Mouse (Mus musculus) spleen, adult 18-20 months (tissue): ENCODE measurements at regions not wholly inside any gene's neighbourhood (a gene's known extent, or its start where the extent isn't known, plus 50 kb on each side); places are given as distances from the start of the nearest gene placed in this dataset.

Experiments
- DNase-seq, 2 experiments: peaks; one replicate each; pipeline ENCODE4 v3.0.0; 2022; ENCODE audit warnings: mixed read lengths in 2 of 2

DNA sequence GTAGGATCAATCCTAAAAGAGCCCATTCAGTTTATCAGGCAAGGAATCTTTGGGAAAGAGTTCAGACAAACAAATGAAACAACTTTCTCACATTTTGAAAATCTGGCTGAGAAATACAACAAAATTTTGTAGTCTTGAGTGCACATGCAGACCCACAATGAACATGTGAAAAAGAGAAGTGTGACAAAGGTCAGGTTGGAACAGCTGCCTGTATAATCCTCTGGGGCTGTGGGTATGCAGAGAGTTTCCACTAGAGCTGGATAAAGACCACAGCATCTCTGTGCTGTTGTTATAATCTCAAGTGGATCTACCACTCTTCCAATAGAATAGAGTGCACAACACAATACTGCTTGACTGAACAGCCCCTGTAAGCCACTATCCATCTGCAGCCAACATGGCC is 482.3 kb downstream of the Irx1 start:
- DNase-seq = no peak

DNA sequence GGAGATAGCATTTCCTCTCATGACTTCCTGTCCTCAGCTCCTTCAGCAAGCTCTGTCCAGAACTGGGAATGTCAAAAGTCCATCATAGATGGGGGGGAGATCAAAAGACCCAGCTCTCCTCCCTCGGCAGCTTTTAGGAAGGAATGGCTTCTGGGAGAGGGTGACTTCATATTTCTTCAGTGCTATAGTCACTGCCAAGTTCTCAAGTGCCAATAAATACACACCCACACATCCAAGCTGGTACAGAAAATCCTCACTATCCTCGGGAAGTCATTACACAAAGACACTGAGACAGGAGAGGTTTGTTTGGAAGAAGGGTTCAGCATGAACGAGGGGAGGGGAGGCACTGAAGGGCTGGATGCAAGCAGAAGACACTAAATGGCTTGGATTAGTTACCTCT is 502.0 kb downstream of the Irx1 start:
- no peak for DNase-seq

DNA sequence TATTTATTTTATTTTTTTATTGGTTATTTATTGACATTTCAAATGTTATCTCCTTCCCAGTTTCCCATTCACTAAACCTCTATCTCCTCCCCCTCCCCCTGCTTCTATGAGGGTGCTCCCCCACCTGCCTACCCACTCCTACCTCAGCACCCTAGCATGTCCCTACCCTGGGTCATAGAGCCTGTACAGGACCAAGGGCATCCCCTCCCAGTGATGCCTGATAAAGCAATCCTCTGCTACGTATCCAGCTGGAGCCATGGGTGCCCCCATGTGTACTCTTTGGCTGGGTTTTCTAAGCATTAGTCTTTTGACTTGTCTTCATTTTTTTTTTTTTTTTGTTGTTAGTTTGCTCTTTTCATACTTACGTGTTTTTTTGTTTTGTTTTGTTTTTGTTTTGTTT is 502.9 kb downstream of the Irx1 start:
- DNase-seq = no peak

DNA sequence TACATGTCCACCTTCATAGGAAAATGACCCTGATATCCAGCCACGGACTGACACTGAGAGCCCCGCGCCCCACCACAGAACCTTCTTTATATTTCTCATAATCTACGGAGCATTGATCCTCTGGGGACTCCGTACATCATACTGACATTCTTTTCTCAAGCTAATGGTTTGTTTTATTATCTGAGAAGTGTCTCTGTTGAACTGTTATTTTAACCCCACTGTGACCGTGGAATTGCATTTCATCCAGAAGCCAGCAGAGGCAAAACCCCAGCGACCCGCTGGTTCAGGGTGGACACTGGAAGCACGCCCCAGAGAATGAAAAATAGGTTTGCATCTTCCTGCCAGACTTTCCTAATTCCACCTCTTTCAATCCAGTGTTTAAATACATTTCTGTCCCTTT is 503.4 kb downstream of the Irx1 start:
- DNase-seq = no peak

DNA sequence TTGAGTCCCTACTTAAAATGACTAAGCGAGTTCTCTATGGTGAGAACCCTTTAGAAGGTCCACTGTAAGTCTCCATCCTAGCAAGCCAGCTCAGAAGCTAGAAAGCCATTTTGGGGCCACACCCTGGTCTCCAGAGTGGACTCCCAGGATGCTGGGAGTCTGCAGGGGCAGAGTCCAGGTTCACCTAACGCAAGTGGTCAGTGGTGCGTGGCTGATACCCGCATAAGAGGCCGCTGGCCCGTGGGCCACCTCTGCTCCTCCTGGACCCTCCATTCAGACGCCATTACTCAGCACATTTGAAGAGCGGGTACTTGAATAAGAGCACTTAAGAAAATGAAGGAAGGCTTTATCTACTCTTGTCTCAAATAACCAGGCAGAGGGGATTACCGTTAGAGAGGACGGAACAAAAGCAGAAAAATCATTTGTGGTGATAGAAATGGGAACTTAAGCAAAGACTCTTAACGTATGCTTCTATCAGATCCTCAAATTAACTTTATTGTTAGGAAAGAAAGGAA is 504.4 kb downstream of the Irx1 start:
- no peak for DNase-seq

DNA sequence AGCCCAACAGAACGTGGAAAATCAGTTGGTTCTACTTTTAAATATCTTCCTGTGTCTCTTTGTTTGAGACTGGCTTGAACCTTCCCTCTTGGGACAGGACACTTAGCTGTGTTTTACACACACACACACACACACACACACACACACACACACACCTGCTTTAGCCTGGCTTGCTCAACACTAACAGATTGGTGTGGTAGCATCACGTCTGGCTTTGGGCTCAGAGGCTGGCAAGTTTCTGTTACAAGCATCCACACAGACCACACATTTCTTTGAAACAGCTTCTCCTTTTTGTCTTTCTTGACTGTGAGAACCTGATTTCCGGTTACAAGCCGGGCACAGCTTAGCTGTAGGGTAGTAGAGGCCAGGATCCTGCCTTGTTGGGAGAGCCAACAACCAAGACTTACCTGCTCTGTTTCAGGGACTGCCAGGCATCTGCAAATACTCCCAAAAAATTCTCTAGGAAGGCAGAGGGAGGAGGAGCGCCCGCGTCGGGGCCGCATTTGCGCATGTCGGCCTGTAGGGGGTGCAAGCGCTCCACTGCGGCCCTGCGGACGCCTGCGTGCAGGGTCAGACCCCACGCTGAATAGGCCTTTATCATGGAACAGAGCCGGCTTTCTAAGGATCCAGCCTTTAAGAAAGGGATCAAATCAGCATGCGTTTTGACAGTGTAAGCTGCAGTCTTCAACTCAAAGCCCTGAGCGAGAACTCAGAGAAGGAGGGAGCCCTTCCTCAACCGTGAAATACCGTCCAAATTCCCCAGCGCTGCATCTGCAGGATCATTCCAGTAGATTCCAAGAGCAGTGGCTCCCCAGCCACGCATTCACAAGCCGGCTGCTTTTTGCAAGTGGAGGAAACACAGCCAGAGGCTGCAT is 505.2 kb downstream of the Irx1 start:
- peak in 1 of 2 experiments; percentile 5 for DNase-seq

DNA sequence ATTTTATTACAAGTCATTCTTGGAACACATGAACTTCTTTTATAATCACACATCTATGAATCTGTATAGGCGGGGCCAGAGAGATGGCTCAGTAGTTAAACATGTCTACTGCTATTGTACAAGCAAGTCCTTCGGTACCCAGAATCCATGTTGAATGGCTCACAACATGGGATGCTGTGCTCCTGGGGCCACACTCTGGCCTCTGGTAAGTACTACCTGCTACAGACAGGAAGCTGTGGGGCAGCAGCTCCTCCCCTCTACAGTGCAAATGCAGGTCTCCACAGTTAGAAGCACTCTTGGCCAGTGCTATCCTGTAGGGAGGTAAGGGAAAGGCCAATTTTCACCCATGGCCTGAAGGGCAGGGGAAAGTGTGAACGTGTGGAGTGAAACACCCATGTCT is 506.0 kb downstream of the Irx1 start:
- no peak for DNase-seq

DNA sequence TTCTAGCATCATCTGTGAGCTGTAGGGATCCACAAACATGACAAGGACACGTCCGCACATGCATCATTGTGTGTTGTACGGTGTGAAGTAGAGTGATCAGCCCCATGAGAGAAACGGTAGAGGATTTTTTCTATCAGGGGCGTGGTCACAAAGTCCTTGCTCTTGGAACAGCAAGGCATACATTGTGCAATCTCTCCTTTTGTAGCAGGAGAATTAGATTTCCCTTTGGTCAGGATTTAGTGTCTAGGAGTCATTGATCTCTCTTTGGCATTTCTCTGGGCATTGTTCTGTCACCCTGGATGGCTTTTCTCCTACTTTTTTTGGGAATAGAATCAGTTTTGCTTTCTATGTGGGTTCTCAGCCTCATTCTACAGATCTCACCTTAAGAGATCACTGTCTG is 511.3 kb downstream of the Irx1 start:
- DNase-seq = no peak

DNA sequence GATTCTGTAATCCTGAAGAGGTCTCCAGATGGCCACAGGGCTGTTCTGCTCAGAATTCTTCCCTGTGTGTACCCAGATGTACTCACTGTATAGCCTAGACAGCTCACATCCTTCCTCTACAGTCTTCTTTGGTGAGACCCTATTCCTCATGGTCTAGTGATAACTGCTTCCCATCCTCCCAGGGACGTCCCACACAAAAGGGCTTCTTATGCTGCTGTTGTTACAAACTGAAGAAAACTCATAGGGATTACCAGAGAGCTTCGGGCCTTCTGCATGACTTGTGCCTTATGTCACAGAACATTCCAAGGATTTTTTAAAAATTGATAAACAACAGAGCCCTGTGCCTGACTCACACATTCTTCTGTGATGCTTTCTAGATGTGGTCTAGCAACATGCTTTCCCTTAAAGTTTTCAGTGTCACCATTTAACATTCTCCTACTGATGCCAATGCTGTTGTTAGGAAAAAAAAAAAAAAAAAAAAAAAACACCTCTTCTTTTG is 525.9 kb downstream of the Irx1 start:
- no peak for DNase-seq

DNA sequence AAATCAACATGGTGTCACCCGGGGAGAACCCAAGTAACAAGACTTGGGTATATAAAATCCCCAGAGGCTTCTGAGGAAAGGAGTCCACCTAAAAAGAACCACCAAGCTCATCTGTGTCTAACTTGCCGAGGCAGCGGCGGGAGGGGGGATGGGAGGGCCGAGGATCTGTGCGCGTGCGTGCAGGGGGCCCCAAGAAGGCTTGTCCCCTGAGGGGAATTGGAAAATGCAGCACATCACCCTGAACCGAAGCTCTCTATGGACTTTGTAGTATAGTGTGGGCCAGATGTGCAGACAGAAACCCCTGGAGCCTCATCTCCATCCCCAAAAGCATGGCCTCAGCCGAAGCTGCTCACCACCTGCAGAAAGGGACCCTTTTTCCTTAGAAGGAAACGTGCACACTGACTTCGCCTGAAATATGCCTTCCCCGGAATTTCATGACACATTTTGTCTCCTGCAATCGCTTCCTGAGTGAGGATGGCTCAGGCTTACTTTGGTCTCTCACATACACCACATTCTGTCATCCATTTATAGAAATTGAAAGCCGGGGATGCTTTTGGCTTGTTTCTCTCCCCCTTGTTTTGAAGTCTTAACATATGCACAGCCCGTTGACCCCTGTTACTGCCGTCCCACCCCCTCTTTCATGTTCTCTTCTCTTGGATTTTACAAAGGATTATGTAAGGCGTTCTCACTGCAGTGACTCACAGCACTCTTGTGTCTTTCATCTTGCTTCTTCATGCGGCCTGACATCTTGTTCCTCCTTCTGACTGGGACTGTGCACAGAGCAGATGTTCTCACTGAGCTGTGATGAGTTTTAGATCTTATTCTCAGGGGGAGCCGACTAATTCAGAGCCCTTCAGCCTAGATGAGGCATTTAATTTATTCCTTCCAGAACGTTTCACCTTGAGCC is 559.6 kb downstream of the Irx1 start:
- no peak for DNase-seq

DNA sequence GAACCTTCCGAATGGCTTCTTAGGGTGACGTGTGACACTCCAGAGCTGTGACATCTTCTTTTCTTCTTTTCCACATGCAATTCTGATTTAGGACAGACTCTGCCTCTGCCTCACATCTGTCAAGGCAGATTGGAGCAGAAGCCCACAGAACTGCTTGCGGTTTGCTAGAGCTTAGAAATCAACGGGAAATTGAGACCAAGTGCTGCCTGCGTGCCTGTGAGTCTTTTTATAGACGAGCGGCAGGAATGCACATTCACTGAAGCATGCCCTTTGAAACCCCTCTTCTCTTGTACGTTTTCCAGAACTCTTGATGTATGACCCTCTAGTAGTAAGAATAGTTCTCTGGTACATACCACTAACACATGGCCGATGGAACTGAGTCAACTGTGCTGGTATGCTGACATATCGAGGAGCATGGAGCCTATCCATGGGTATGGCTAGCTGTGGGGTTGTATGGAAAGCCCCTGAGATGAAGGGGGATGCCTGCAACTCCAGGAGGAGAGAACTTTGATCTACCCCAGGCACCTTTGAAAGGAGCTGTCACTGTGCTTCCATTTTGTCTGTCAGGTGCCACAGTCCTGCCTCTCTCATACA is 552.2 kb upstream of the Adamts16 start:
- no peak for DNase-seq

DNA sequence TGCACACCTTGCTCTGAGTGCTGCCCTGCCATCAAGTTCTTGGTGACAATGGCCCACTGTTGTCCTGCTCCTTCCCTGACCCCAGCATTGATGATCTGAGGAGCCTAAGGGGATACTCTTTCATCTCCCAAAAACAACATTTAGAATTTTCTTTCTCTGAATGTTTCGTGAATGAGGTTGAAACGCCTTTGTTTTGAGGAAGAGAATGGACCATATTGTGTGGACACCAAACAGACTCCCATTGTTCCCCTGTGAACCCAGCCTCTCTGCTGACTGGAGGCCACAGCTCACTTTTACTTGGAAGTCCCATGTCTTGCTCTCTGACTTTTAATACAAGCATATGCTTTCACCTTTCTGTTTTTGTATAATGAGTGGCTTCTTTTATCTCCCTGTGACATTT is 537.0 kb upstream of the Adamts16 start:
- no peak for DNase-seq

DNA sequence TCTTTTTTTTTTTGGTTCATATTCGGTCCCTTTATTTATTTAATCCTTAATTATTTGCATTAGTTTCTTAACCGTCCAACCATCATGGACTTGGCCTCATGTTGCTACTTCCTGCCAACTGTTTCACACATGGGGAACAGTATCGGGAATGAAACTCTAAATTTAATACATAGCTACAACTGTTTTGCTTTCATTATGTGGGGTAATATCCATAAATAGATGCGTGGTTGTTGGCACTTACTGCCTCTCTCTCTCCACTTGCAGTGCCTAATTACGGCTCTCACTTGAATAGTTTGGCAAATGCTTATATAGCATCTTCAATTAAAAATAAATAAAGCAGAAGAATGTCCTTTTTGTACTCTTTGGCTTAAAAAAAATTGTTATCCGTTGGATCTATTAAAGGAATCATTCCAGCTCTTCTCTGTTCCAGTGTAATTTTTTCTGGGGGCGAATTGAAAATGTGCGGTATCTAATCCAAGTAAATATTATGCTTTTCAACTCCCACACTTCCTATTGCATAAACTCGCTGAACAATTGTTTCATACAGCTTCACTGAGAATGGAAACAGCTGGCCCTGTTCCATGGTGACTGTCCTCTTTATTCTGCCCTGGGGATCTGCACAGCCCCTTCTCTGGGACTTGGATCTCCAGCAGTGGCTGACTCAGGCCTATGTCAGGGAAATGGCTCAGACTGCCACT is 534.4 kb upstream of the Adamts16 start:
- no peak for DNase-seq

DNA sequence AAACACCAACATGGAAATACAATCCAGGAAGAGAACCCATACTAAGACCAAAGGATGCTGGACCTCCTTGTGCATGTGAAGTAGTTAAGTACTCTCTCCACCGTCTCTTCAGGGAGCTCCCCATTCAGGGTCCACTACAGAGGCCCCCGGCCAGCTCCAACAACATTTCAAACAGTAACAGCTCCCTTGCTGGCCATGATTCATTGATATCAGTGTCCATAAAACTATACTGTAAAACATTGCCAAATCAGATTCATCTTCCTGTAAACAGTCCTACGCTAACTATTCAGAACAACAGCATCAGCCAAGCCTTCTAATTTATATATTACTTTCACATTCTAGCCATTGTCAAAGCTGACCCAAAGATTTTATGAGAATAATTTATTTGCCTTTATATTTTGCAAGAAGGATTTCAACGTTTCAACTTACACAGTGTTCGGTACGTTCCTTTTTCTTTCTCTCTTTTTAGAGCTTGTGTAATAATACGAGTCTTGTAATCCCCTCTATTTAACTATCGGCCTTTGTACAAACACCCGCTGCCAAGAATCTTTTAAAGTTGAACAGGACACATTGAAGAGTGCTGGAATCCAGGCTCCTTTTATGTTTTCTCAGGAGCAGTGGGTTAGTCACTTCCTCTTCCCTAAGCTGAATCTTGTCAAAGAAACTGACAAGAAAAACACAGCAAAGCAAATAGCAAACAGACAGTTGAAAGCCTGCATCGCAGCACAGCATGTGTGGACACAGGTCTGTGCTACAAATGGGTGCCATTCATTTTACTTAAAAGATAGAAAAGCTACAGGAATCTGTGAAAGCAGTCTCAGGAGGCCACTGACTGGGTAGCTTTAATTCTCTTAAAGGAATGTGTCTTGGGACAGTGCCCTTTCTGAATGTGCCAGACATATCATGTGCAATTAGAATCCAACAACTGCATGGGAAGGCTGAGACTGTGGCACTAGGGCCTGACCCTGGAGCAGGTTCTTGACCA is 531.4 kb upstream of the Adamts16 start:
- DNase-seq = no peak

DNA sequence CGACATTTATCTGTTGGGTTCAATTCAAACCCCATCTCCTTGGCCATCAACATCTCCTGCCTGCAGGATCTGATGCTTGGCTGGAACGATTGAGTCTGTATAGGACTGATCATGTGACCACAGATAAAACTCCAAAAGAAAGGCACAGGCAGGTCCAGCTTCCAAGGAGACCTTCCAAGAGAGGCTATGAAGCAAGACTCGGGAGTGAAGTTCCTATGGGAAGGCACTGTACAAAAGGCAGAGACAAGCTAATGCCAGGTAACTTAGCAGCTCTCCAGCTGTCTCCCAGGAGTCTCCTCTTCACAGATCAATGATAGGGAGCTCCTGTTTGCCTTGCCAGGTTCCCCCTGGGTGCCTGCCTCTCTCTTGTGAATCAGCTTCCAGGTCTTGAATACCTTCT is 528.2 kb upstream of the Adamts16 start:
- no peak for DNase-seq

DNA sequence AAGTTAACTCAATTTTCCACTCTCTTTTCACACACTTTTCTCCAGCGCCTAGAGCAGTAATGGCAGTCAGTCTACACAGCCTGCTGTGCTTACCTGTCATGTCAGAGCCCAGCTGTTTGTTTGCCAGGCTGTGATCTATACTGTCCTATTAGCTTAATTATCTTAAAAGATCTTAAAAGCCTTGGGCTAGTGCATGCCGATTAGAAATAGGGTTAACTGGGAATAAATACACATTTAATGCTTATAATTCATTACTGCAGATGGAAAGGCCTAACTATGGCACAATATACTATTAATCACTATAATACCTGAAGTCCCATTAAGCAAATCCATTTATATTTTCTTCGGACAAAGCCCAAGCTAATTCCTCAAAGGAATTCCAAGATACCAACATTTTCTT is 523.6 kb upstream of the Adamts16 start:
- no peak for DNase-seq

DNA sequence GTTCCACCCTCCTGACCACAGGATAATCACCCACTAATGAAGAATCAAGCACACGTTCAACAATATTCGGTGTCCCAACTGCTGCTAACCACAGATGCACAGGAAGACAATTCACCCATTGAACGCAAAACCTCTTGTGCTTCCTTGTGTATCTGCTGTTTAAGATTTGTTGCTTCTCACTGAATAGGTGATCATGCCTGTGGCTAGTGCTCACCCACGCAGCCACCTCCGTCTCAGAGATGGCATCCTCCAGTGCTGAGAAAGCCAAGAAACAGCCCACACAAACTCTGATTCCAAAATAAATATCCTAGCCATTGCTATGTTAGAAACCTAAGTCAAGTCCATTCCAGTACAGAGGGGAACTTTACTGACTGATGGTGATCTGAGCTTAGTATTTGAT is 520.7 kb upstream of the Adamts16 start:
- DNase-seq = no peak

DNA sequence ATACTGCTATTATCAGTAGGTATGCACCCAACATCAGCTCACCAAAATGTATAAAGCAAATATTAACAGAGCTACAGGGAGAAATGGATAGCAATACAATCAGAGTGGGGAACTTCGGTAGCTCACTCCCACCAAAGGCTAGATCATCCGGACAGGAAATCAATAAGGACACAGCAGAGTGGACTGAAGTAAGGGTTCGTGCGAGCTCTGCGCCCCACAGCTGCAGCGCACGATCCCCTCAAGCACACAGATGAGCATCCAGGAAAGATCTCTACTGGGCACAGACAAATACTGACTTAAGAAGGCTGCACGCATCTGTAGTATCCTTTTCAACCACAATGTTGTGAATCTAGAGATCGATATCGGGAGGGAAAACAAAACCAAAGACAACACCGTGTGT is 517.5 kb upstream of the Adamts16 start:
- no peak for DNase-seq

DNA sequence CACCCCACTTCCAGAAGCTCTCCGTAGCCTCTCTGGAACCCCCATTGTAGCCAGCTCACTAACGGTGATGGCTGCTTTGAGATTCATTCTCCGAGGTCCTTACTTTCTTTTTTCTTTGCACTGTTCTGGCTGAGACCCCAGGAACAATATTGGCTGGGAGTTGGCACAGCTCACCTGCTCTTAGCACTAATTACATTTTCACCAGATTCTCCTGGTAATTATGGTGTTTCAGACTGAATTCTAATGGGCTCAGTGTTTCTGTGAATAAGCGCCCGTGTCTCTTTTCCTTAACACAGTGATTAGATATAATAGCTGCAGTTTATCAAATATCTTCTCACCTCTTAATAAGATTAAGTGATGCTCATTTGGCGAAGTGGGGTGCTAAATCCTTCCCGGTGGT is 509.2 kb upstream of the Adamts16 start:
- DNase-seq = no peak

DNA sequence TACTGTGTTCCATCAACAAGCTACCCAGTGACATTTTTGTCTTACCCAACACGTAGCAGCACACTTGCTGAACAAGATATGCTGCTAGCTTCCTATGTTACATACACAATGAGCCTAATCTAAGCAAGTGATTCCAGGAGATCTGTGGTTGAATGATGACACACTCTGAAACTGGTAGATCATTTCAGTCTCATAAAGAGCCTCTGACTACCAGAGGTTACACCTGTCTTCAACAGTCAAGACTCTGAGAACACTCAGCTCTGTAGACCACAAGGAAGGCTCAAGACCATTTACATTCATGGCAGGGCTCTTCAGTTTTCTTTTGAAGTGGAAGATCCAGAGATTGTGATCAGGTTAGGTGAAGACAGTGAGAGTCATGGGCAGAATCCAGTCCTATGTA is 501.3 kb upstream of the Adamts16 start:
- DNase-seq = no peak

DNA sequence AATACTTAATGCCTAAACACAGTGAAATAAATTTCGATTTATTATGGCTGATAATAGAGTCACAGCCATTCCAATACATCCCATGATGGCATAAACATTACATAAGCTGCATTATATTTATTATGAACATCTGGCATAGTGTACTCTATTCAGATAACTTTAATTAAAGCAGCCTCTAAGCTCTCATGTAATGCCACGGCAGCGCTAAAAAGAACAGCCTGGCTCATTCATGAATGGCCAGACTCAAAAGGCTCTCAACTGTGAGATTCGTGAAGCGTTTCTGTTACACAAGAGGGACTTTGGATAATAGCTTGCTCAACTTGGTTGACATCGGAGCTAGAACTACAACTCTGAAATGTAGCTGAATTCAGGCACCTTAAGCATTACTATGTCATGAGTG is 497.1 kb upstream of the Adamts16 start:
- no peak for DNase-seq
